Mouse (Mus musculus): ENCODE measurements around the gene Chd3. TPM values are rescaled to one million over a fixed set of nuclear protein-coding genes. Genes with fewer than 3 reads are reported as not detected.

Gene Chd3
- polyA plus RNA-seq, 1 experiment from 2014 or later, result 35.5 TPM

DNA sequence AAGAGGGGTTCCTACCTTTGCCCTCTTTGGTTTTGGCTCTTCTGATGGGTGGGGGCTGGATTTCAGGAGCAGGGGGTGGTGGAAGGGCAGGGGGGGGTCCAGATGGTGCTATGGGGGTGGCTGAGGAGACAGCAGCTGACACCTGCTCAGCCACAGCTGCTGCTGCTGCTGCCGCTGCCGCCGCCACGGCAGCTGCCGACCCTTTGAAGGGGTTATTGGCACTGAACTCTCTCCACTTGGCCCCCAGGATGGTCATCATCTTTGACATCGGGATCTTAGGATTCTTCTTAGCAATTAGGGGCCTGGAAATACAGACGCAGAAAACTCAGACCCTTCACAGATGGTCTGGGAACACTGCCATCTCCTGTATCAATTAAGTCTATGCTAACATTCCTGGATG lies 7.2 kb downstream of the Chd3 start:
- Histone ChIP-seq H3K4me3 (ENCODE audit: low read length) (no peak overlapping the region), H3K27me3 (replicated peaks; ENCODE audit: control insufficient read depth, insufficient read depth, low read length) (no peaks in the 10 kb centered on the region), H3K9ac (ENCODE audit: low read depth, low read length) (no peak overlapping the region), H3K36me3 (ENCODE audit: control insufficient read depth, insufficient read depth, low read length) (peaks cover 36% of the 10 kb centered on the region), H3K4me2 (ENCODE audit: low read depth, low read length) (no peak overlapping the region), H3K4me1 (ENCODE audit: control insufficient read depth, insufficient read depth, low read length) (peaks cover 25% of the 10 kb centered on the region), H3K27ac (ENCODE audit: low read length) (no peak overlapping the region), H3K9me3 (ENCODE audit: control insufficient read depth, low read length) (no peaks in the 10 kb centered on the region)
- WGBS, result 66% methylated on average over 7 of the region's 7 CpGs
- no peak for ATAC-seq

DNA sequence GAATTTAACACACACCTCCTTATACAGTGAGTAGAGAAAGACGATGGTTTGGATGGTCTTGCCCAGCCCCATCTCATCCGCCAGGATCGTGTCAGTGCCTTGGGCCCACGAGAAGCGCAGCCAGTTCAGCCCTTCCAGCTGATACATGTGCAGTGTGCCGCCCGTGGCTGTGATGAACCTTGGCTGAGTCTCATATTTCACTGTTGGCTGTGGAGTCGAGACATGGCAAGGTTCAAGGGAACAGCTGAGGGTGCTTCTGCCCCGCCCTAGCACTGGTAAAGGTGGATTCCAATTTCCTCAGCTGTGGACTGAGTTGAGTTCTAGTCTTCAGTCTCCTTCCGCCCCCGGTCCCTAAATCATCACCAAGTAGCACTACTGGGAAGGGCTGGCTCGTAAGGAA lies 11.5 kb downstream of the Chd3 start:
- Histone ChIP-seq H3K9me3 (ENCODE audit: control insufficient read depth, low read length) (no peaks in the 10 kb centered on the region), H3K4me3 (ENCODE audit: low read length) (no peak overlapping the region), H3K27me3 (replicated peaks; ENCODE audit: control insufficient read depth, insufficient read depth, low read length) (no peaks in the 10 kb centered on the region), H3K36me3 (ENCODE audit: control insufficient read depth, insufficient read depth, low read length) (peaks cover 60% of the 10 kb centered on the region), H3K4me1 (ENCODE audit: control insufficient read depth, insufficient read depth, low read length) (no peaks in the 10 kb centered on the region), H3K27ac (ENCODE audit: low read length) (no peak overlapping the region), H3K4me2 (ENCODE audit: low read depth, low read length) (no peak overlapping the region), H3K9ac (ENCODE audit: low read depth, low read length) (no peak overlapping the region)
- no peak for ATAC-seq
- WGBS, result 87% methylated on average over 12 of the region's 12 CpGs

DNA sequence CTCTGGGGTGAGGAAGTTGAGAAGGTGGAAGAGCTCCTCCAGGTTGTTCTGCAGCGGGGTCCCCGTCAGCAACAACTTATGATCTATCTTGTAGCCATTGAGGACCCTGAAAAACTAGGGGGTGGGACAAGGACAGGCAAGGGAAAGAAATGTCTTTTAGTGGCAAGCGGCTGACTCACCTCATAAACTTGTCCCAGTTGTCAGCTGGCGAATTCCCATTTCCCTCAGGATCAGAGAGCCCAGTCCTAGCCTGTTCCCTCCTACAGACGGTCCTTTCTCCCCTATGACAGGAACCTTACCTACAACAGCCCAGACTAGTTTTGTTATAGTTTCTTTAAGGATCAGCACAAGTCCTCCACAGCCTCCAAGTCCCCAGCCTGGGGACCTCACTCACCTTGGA lies 12.7 kb downstream of the Chd3 start:
- H3K36me3 ChIP-seq (ENCODE audit: control insufficient read depth, insufficient read depth, low read length), result peaks cover 57% of the 10 kb centered on the region
- no peaks in the 10 kb centered on the region for H3K27me3 ChIP-seq (replicated peaks; ENCODE audit: control insufficient read depth, insufficient read depth, low read length)
- 89% methylated on average over 5 of the region's 5 CpGs for WGBS
- no peak for ATAC-seq
- no peaks in the 10 kb centered on the region for H3K4me1 ChIP-seq (ENCODE audit: control insufficient read depth, insufficient read depth, low read length)
- H3K4me2 ChIP-seq (ENCODE audit: low read depth, low read length), result no peak overlapping the region
- no peaks in the 10 kb centered on the region for H3K9me3 ChIP-seq (ENCODE audit: control insufficient read depth, low read length)
- no peak overlapping the region for H3K4me3 ChIP-seq (ENCODE audit: low read length)
- H3K27ac ChIP-seq (ENCODE audit: low read length), result no peak overlapping the region
- no peak overlapping the region for H3K9ac ChIP-seq (ENCODE audit: low read depth, low read length)

- Histone ChIP-seq H3K27ac (ENCODE audit: low read length) (no peak overlapping the region), H3K4me2 (ENCODE audit: low read depth, low read length) (no peak overlapping the region), H3K4me1 (ENCODE audit: control insufficient read depth, insufficient read depth, low read length) (no peaks in the 10 kb centered on the region; the same call in 1 of the 2 replicates), H3K36me3 (ENCODE audit: control insufficient read depth, insufficient read depth, low read length) (peaks cover 18% of the 10 kb centered on the region), H3K9ac (ENCODE audit: low read depth, low read length) (no peak overlapping the region), H3K27me3 (replicated peaks; ENCODE audit: control insufficient read depth, insufficient read depth, low read length) (no peaks in the 10 kb centered on the region), H3K9me3 (ENCODE audit: control insufficient read depth, low read length) (no peaks in the 10 kb centered on the region), H3K4me3 (ENCODE audit: low read length) (no peak overlapping the region)
- 87% methylated on average over 26 of the region's 26 CpGs for WGBS
- ATAC-seq, result no peak
Observed at GRCm38 (mm10) chr11:69346441-69346840, 22.8 kb downstream of the Chd3 start.

DNA sequence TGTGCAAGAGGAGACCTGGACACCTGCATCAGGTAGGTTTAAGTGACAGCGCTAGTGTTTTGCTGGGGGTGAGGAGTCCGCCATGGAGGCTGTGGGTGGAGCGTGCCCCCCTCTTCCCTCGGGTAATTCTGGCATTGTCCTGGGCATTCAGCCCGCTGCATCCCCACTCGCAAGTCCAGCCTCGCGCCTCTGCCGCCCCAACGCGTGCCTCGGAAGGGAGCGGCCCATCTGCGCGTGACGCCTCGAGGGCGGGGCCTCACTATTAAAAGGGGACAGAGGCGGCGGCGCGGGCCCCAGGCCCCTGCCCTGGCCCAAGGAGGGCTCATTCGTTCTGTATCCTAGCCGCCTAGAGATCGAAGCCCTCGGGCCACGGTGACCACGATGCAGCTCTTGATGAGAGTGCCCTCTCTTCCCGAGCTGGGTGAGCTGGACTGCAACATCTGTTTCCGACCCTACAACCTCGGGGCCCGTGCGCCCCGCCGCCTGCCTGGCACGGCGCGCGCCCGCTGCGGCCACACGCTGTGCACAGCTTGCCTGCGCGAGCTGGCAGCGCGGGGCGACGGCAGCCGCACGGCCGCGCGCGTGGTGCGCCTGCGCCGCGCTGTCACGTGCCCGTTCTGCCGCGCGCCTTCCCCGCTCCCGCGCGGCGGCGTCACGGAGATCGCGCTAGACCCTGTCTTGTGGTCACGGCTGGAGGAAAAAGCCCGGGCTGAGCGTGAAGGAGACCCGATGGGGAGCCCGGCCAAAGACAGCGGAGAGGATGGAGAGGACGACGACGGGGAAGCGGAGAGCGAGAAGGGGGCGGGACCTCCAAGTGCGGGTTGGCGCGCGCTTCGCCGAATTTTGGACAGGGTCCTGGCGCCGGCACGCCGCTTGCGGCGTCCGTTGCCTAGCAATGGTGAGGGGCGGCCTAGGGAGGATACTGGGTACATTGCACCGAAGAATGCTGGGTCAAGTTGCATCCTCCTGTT lies 28.8 kb downstream of the Chd3 start, which contains the start of gene Rnf227:
Rnf227 (plus strand) TSS at position 301 of the 971 bp plus-strand sequence.
- Histone ChIP-seq H3K4me1 (ENCODE audit: control insufficient read depth, insufficient read depth, low read length) (peaks cover 15% of the 10 kb centered on the region), H3K27ac (ENCODE audit: low read length) (peak within 1 kb of the TSS; percentile 41), H3K4me2 (ENCODE audit: low read depth, low read length) (peak within 1 kb of the TSS; percentile 97), H3K27me3 (replicated peaks; ENCODE audit: control insufficient read depth, insufficient read depth, low read length) (peaks cover 4% of the 10 kb centered on the region; the same call in 1 of the 2 replicates), H3K4me3 (ENCODE audit: low read length) (peak within 1 kb of the TSS; percentile 68), H3K9me3 (ENCODE audit: control insufficient read depth, low read length) (no peaks in the 10 kb centered on the region), H3K9ac (ENCODE audit: low read depth, low read length) (peak within 1 kb of the TSS; percentile 76), H3K36me3 (ENCODE audit: control insufficient read depth, insufficient read depth, low read length) (peaks cover 5% of the 10 kb centered on the region; the same call in 1 of the 2 replicates)
- WGBS, result 2% methylated on average over 99 of the region's 99 CpGs
- peak; percentile 89 for ATAC-seq

DNA sequence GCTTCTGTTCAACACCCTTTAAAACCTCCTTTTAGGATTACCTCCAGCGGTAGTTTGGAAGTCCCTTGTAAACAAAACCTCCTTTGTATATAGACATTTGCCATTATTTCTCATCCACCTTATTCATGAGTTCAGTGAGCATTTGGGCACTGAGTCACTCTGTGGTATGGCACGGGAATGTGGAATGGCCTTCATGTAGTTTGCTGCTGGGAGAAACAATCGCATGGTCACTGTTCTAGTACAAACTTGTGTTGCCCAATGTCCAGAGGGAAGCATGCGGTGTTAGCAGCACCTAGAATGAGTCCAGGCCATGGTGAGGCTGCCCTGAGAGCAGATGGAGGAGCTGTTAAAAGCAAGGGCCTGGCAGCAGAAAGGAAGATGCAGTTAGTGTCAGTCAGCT lies 34.4 kb downstream of the Chd3 start:
- H3K27ac ChIP-seq (ENCODE audit: low read length), result no peak overlapping the region

DNA sequence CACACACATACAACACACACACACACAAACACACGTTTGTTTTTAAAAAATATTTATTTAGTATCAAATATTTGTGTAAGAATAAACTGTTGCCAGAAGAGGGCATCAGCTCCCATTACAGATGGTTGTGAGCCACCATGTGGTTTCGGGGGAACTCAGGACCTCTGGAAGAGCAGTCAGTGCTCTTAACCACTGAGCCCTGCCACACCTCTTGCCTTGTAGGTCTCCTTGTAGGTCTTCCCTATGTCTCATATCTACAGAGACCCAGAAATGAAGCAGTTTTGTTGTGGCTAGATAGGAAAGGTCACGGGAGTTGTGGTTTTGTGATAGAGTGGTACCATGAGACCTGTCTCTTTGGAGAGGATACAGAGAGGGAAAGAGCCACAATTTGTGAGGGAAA lies 35.3 kb downstream of the Chd3 start:
- no peaks in the 10 kb centered on the region for H3K9me3 ChIP-seq (ENCODE audit: control insufficient read depth, low read length)
- peaks cover 17% of the 10 kb centered on the region for H3K4me1 ChIP-seq (ENCODE audit: control insufficient read depth, insufficient read depth, low read length)
- no peaks in the 10 kb centered on the region for H3K27me3 ChIP-seq (replicated peaks; ENCODE audit: control insufficient read depth, insufficient read depth, low read length)
- H3K36me3 ChIP-seq (ENCODE audit: control insufficient read depth, insufficient read depth, low read length), result no peaks in the 10 kb centered on the region
- 67% methylated on average over 3 of the region's 3 CpGs for WGBS
- H3K4me3 ChIP-seq (ENCODE audit: low read length), result no peak overlapping the region
- H3K9ac ChIP-seq (ENCODE audit: low read depth, low read length), result no peak overlapping the region
- no peak overlapping the region for H3K27ac ChIP-seq (ENCODE audit: low read length)
- no peak for ATAC-seq
- no peak overlapping the region for H3K4me2 ChIP-seq (ENCODE audit: low read depth, low read length)

More for the DNA sequence above, 34.4 kb downstream of the Chd3 start:
- Histone ChIP-seq H3K4me2 (ENCODE audit: low read depth, low read length) (no peak overlapping the region), H3K27me3 (replicated peaks; ENCODE audit: control insufficient read depth, insufficient read depth, low read length) (peaks cover 4% of the 10 kb centered on the region; the same call in 1 of the 2 replicates), H3K4me1 (ENCODE audit: control insufficient read depth, insufficient read depth, low read length) (peaks cover 17% of the 10 kb centered on the region), H3K36me3 (ENCODE audit: control insufficient read depth, insufficient read depth, low read length) (no peaks in the 10 kb centered on the region), H3K4me3 (ENCODE audit: low read length) (no peak overlapping the region), H3K9ac (ENCODE audit: low read depth, low read length) (no peak overlapping the region), H3K9me3 (ENCODE audit: control insufficient read depth, low read length) (no peaks in the 10 kb centered on the region)
- ATAC-seq, result no peak
- WGBS, result 53% methylated on average over 4 of the region's 4 CpGs

GRCm38 (mm10) chr11:69332713-69333253 lies 36.4 kb downstream of the Chd3 start:
- Histone ChIP-seq H3K9me3 (ENCODE audit: control insufficient read depth, low read length) (no peaks in the 10 kb centered on the region), H3K27ac (ENCODE audit: low read length) (peak overlapping the region; percentile 79), H3K4me2 (ENCODE audit: low read depth, low read length) (peak overlapping the region; percentile 75), H3K36me3 (ENCODE audit: control insufficient read depth, insufficient read depth, low read length) (no peaks in the 10 kb centered on the region), H3K4me3 (ENCODE audit: low read length) (peak overlapping the region; percentile 62; the same call in 1 of the 2 replicates), H3K9ac (ENCODE audit: low read depth, low read length) (peak overlapping the region; percentile 74), H3K4me1 (ENCODE audit: control insufficient read depth, insufficient read depth, low read length) (peaks cover 17% of the 10 kb centered on the region), H3K27me3 (replicated peaks; ENCODE audit: control insufficient read depth, insufficient read depth, low read length) (no peaks in the 10 kb centered on the region)
- ATAC-seq, result peak; percentile 72
- 18% methylated on average over 8 of the region's 8 CpGs for WGBS

DNA sequence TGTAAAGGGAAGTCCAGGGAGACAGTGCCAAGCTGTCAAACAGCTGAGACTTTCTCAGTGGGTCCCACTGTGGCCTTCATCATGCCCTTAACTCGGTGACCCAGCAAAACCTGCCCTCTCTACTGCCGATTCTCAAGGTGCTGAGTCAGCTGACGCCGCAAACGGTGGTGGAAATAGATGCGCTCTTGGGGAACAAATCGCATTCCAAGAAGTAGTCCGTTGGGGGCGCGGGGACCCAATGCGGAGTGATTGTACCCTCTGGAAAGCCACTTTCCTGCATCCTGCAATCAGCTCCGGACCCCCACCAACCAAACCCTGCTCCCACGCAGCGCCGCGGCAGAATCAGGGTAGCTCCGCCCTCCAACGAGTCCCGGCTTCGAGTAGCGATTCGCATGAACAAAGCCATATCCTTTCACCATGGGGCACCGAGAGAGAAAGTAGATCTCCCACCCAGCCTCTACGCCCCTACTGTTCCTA lies 37.2 kb downstream of the Chd3 start:
- peak overlapping the region; percentile 75 for H3K4me2 ChIP-seq (ENCODE audit: low read depth, low read length)
- H3K9me3 ChIP-seq (ENCODE audit: control insufficient read depth, low read length), result no peaks in the 10 kb centered on the region
- peak overlapping the region; percentile 79 for H3K27ac ChIP-seq (ENCODE audit: low read length)
- peak overlapping the region; percentile 62 for H3K4me3 ChIP-seq (ENCODE audit: low read length)
- WGBS, result under 1% methylated on average over 24 of the region's 24 CpGs
- peak overlapping the region; percentile 74 for H3K9ac ChIP-seq (ENCODE audit: low read depth, low read length)
- peak; percentile 71 for ATAC-seq
- H3K4me1 ChIP-seq (ENCODE audit: control insufficient read depth, insufficient read depth, low read length), result peaks cover 17% of the 10 kb centered on the region
- H3K27me3 ChIP-seq (replicated peaks; ENCODE audit: control insufficient read depth, insufficient read depth, low read length), result no peaks in the 10 kb centered on the region; the same call in 1 of the 2 replicates
- H3K36me3 ChIP-seq (ENCODE audit: control insufficient read depth, insufficient read depth, low read length), result no peaks in the 10 kb centered on the region
